Mouse (Mus musculus): ENCODE data around the gene Pdzd9. TPM values are rescaled to one million over a fixed set of nuclear protein-coding genes. Genes with fewer than 3 reads are reported as not detected.

Pdzd9 gene
- polyA plus RNA-seq, 1 experiment: not detected

DNA sequence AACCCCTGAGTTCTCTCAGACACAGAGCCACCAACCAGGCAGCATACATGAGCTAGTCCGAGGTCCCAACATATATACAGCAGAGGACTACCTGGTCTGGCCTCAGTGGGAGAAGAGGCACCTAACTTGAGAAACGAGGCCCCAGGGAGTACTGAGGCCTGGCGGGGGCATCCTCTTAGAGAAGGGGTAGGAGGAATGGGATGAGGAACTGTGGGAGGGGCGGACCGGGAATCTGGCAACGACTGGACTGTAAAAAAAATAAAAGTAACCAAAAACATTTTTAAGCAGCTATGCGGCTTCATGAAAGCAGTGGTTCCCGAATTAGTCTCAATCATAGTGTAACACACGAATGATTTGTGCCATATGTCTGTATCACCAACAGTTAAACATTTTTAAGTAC is 35.8 kb downstream of the Pdzd9 start:
- H3K4me3 ChIP-seq (replicated peaks; ENCODE audit: control insufficient read depth, low read depth, low read length): no peak overlapping the region
- WGBS: 6% methylated on average over 9 of the region's 9 CpGs
- TF ChIP-seq CTCF (IDR thresholded peaks at IDR 0.05; ENCODE audit: control insufficient read depth, insufficient read depth, low read length): no peak
- TF ChIP-seq POLR2A (IDR thresholded peaks at IDR 0.05; ENCODE audit: borderline replicate concordance, control insufficient read depth, low read depth, low read length): no peak
- H3K4me1 ChIP-seq (ENCODE audit: control insufficient read depth, insufficient read depth, low read length): no peaks in the 10 kb centered on the region
- no peak overlapping the region for H3K27ac ChIP-seq (ENCODE audit: control insufficient read depth, insufficient read depth, low read depth, low read length, poor library complexity)

DNA sequence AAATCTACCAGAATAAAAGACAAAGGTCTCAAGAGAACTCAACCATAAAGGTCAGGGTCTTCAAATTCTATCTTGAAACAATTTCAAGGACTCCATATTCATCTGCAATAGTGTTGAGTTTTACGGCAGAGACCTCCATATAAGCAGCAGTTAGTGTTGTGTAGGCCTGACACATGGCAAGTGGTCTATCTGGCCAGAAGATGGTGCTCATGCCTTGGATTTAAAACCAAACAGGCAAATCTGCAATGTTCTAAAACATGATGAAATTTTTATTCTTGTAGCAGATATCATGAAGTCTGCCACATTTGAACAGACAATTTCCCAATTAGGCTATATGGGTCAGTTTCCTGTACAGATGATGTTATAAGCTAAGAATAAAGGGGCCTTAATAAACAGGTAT is 37.6 kb downstream of the Pdzd9 start:
- 21% methylated on average over 1 of the region's 1 CpGs for WGBS
- no peaks in the 10 kb centered on the region for H3K4me1 ChIP-seq (ENCODE audit: control insufficient read depth, insufficient read depth, low read length)
- H3K4me3 ChIP-seq (replicated peaks; ENCODE audit: control insufficient read depth, low read depth, low read length): no peak overlapping the region
- H3K27ac ChIP-seq (ENCODE audit: control insufficient read depth, insufficient read depth, low read depth, low read length, poor library complexity): no peak overlapping the region
- TF ChIP-seq POLR2A (IDR thresholded peaks at IDR 0.05; ENCODE audit: borderline replicate concordance, control insufficient read depth, low read depth, low read length) (no peak), CTCF (IDR thresholded peaks at IDR 0.05; ENCODE audit: control insufficient read depth, insufficient read depth, low read length) (no peak)

DNA sequence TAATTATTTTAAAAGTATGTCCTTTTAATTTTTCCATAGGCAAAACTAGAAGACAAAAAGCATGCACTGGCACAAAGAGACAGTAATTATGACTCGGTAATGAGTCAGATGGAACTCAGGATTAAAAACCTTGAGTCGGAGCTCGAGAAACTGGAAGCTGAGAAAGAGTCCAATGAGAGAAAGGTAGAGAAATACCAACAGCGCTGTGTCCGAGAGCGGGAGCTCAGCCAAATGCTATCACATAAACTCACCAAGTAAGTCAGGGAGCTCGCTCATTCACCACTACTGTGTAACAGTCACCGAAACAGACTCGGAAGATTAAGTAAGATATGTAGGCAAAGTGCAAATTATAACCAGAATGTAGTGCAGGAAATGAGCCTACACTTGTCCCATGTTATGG is 49.3 kb downstream of the Pdzd9 start:
- Histone ChIP-seq H3K4me1 (ENCODE audit: control insufficient read depth, insufficient read depth, low read length) (no peaks in the 10 kb centered on the region), H3K4me3 (replicated peaks; ENCODE audit: control insufficient read depth, low read depth, low read length) (no peak overlapping the region), H3K27ac (ENCODE audit: control insufficient read depth, insufficient read depth, low read depth, low read length, poor library complexity) (no peak overlapping the region)
- WGBS: 82% methylated on average over 9 of the region's 9 CpGs
- TF ChIP-seq POLR2A (IDR thresholded peaks at IDR 0.05; ENCODE audit: borderline replicate concordance, control insufficient read depth, low read depth, low read length): no peak
- TF ChIP-seq CTCF (IDR thresholded peaks at IDR 0.05; ENCODE audit: control insufficient read depth, insufficient read depth, low read length): no peak

DNA sequence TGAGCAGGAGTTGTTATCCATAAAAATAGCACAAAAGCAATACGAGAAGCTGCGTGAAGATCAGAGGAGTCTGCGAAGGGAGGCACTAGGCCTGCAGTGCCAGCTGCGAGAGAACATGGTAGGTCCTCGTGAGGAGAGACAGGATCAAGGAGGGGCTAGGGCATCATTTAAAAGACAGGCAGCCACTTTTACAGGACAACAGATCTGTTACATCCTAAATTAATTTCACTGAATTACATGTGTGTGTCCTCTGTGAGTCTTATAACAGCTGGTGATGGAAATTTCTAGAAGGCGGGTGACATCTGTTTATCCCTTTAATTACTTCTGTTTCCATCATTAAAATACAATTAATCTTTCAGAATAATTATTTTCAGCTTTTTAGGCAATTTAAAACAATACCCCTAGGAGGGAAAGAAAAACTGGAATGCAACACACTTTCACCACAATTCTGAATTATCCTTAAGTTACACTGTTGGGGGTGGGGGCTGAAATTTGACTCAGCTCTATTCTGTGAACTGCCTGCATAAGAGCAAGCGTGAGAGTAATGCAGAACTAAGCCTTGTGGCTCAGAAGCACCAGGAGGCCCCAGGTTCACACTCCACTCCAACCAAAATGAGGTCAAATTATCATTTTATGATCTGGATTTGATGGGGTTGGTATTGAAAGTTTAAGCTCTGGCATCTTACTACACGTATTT is 49.9 kb downstream of the Pdzd9 start:
- no peak overlapping the region for H3K4me3 ChIP-seq (replicated peaks; ENCODE audit: control insufficient read depth, low read depth, low read length)
- no peaks in the 10 kb centered on the region for H3K4me1 ChIP-seq (ENCODE audit: control insufficient read depth, insufficient read depth, low read length)
- TF ChIP-seq POLR2A (IDR thresholded peaks at IDR 0.05; ENCODE audit: borderline replicate concordance, control insufficient read depth, low read depth, low read length) (no peak), CTCF (IDR thresholded peaks at IDR 0.05; ENCODE audit: control insufficient read depth, insufficient read depth, low read length) (no peak)
- H3K27ac ChIP-seq (ENCODE audit: control insufficient read depth, insufficient read depth, low read depth, low read length, poor library complexity): no peak overlapping the region
- 76% methylated on average over 8 of the region's 8 CpGs for WGBS

Other genes starting within 250 kb of the Pdzd9 start
- gene Uqcrc2, start 35.2 kb downstream of the Pdzd9 start, polyA plus RNA-seq (2011; ENCODE audit: insufficient read depth, insufficient read length, low replicate concordance, missing spikeins): 40.4 and 72.1 TPM in 2 replicates
- 13.5 and 16.1 TPM in 2 replicates for gene Mosmo, start 7.3 kb upstream of the Pdzd9 start, polyA plus RNA-seq (2011; ENCODE audit: insufficient read depth, insufficient read length, low replicate concordance, missing spikeins)
- not detected in 2 replicates for gene Vwa3a, start 69.0 kb upstream of the Pdzd9 start, polyA plus RNA-seq (2011; ENCODE audit: insufficient read depth, insufficient read length, low replicate concordance, missing spikeins)
- not detected in 2 replicates for gene Gm5737, start 142.0 kb upstream of the Pdzd9 start, polyA plus RNA-seq (2011; ENCODE audit: insufficient read depth, insufficient read length, low replicate concordance, missing spikeins)
- 39.2 and 39.8 TPM in 2 replicates for gene Eef2k, start 172.5 kb upstream of the Pdzd9 start, polyA plus RNA-seq (2011; ENCODE audit: insufficient read depth, insufficient read length, low replicate concordance, missing spikeins)
- 6.5 and 14.2 TPM in 2 replicates for gene Polr3e, start 247.4 kb upstream of the Pdzd9 start, polyA plus RNA-seq (2011; ENCODE audit: insufficient read depth, insufficient read length, low replicate concordance, missing spikeins)

Data from bone marrow, adult 2 months (tissue).